Mouse (Mus musculus): ENCODE results near the gene Ptprt.

DNA sequence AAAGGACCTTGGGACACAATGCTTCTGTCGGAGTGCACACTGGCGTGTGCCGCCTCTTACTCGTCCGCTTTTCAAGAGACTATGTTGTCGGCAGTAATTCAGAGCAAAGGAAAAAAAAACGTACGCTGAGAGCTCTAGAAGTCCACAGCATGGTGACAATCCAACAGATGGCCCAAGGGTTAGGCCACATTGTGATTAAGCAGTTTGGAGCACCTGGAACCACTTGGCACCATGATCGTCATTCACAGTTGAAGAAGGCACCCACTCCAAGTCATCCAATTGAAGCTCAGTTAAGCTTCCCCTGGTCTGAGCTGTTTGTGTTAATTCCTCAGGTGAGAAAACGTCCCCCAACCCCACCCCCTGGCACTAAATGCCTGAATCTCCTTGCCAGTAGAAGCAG lies 36.2 kb upstream of the Ptprt start:
- TF ChIP-seq BHLHE40 (IDR thresholded peaks at IDR 0.05; ENCODE audit: low read depth, low read length) (no peak), ZC3H11A (IDR thresholded peaks at IDR 0.05; ENCODE audit: low read depth, low read length) (no peak), KAT2A (IDR thresholded peaks at IDR 0.05; ENCODE audit: insufficient replicate concordance, low read length) (no peak), POLR2A (IDR thresholded peaks at IDR 0.05; ENCODE audit: low read depth, low read length) (no peak), CTCF (conservative IDR thresholded peaks at IDR 0.05 in 1 of 2, IDR thresholded peaks at IDR 0.05 in 1 of 2; ENCODE audit: low read depth in 2 of 2, low read length in 2 of 2) (no peak), MXI1 (IDR thresholded peaks at IDR 0.05; ENCODE audit: low read depth, low read length) (no peak), NELFE (IDR thresholded peaks at IDR 0.05; ENCODE audit: low read depth, low read length) (no peak), MAFK (IDR thresholded peaks at IDR 0.05; ENCODE audit: insufficient replicate concordance, low read length) (no peak), USF2 (conservative IDR thresholded peaks at IDR 0.05; ENCODE audit: low read depth, low read length) (no peak), ZNF384 (IDR thresholded peaks at IDR 0.05; ENCODE audit: low read depth, low read length) (no peak), TBP (conservative IDR thresholded peaks at IDR 0.05; ENCODE audit: low read depth, low read length) (no peak), RCOR1 (conservative IDR thresholded peaks at IDR 0.05; ENCODE audit: low read depth, low read length) (no peak), SMC3 (IDR thresholded peaks at IDR 0.05; ENCODE audit: low read depth, low read length) (no peak), EP300 (IDR thresholded peaks at IDR 0.05; ENCODE audit: low read length) (no peak)

Data from CH12.LX (cell line).